Mouse (Mus musculus) lung, postnatal 0 days (tissue): Measurements from ENCODE around the gene Insc. TPM values are rescaled to one million over a fixed set of nuclear protein-coding genes. Genes with fewer than 3 reads are reported as not detected.

Experiments used
- ATAC-seq: fragments of 200-750 bp; cut with Nextera tagmentation; 2 replicates; pipeline ENCODE4 v1.8.0; 2017; ENCODE audit warnings: moderate library complexity
- DNase-seq: peaks from one replicate; pipeline ENCODE4 v3.0.0-alpha.2; 2016; ENCODE audit warnings: low spot score
- H3K27ac ChIP-seq: fragments of 300-500 bp; sonication (generic); 2 replicates; pipeline ENCODE4 v1.5.1; 2014; ENCODE audit warnings: antibody characterized with exemption, mild to moderate bottlenecking, low read length, mixed read lengths
- H3K27me3 ChIP-seq: fragments of 300-500 bp; sonication (generic); replicated peaks from 2 replicates; pipeline ENCODE4 v1.6.1; 2014; ENCODE audit warnings: low read length, mixed read lengths; ENCODE audit not compliant: insufficient read depth
- H3K36me3 ChIP-seq: fragments of 300-500 bp; sonication (generic); 2 replicates; pipeline ENCODE4 v1.6.1; 2014; ENCODE audit warnings: low read length, mixed read lengths; ENCODE audit not compliant: insufficient read depth
- H3K4me1 ChIP-seq: fragments of 300-500 bp; sonication (generic); 2 replicates; pipeline ENCODE4 v1.6.1; 2014; ENCODE audit warnings: antibody characterized with exemption, low read depth, low read length, mixed read lengths; ENCODE audit not compliant: insufficient read depth
- H3K4me2 ChIP-seq: fragments of 300-500 bp; sonication (generic); replicated peaks from 2 replicates; pipeline ENCODE4 v1.6.1; 2014; ENCODE audit warnings: low read depth, mild to moderate bottlenecking, low read length, moderate library complexity, mixed read lengths
- H3K4me3 ChIP-seq: fragments of 300-500 bp; sonication (generic); 2 replicates; pipeline ENCODE4 v1.5.1; 2014; ENCODE audit warnings: low read depth, low read length
- H3K9ac ChIP-seq: fragments of 300-500 bp; sonication (generic); replicated peaks from 2 replicates; pipeline ENCODE4 v1.6.1; 2014; ENCODE audit warnings: low read depth, mild to moderate bottlenecking
- H3K9me3 ChIP-seq: fragments of 300-500 bp; sonication (generic); 2 replicates; pipeline ENCODE4 v1.6.1; 2016; ENCODE audit warnings: low read length, mixed read lengths
- CTCF ChIP-seq: IDR thresholded peaks from 2 replicates; pipeline ENCODE4 v1.5.1; 2016; ENCODE audit warnings: antibody characterized with exemption, mild to moderate bottlenecking
- EP300 ChIP-seq: IDR thresholded peaks from 2 replicates; pipeline ENCODE4 v1.6.1; 2016; ENCODE audit warnings: antibody characterized with exemption, mild to moderate bottlenecking, control low read depth
- WGBS: fragments of 180-500 bp; shearing (Covaris S2); extraction: QIAGEN DNeasy Blood & Tissue Kit; methylation state at CpG from one replicate; pipeline ENCODE4 v1.1.7; 2014; 5-methylcytosine and 5-hydroxymethylcytosine counted together
- polyA plus RNA-seq: library from polyadenylated mRNA; unstranded; fragments of >200 nt; fragmentation: Nextera tagmentation; extraction: Ambion mirVana; gene quantifications from 2 replicates; pipeline ENCODE4 v1.2.1, GENCODE M21; 2015

Gene Insc
- polyA plus RNA-seq, 1 experiment from 2014 or later, result 0.66 TPM

DNA sequence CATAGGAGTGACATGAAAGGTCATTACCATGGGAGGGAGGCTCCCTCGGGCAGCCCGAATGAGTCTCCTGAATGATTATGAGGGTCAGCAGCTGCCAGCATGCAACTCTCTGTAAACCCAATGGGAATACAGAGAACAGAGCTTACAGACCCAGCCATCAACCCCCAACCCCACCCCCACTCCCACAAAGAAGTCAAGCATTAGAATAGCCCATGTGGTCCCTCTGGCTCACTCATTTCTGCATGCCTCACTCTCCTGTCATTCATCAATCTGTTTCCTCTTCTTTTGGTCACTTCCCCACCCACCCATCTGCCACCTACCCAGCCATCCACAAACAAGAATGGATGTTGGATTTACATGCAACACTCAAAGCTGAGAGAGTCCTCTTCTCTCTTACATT is 10.0 kb downstream of the Insc start:
- no peak for ATAC-seq
- Histone ChIP-seq H3K9me3 (no peaks in the 10 kb centered on the region), H3K27ac (no peak overlapping the region), H3K9ac (no peak overlapping the region), H3K27me3 (no peaks in the 10 kb centered on the region), H3K36me3 (no peaks in the 10 kb centered on the region), H3K4me1 (no peaks in the 10 kb centered on the region), H3K4me3 (no peak overlapping the region), H3K4me2 (no peak overlapping the region)
- TF ChIP-seq CTCF (no peak), EP300 (no peak)
- 77% methylated on average over 2 of the region's 2 CpGs for WGBS
- DNase-seq, result no peak

DNA sequence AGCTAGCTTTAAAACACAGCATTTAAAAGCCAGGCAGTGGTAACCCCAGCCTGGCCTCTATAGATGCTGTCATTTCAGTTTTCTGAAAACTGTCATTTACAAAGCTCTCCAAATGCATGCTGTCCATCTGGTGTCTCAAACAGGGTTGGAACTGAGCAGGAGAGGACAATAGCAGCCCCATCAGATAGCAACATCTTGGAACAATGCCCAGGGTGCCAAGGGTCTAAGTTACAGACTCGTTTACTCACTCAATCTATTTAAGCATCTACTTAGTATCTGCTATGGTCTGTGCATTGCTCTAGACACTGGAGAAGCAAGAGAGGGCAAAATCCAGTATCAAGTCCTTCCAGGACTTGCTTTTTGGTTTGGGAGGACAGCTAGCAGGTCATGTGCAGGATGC is 10.7 kb downstream of the Insc start:
- Histone ChIP-seq H3K4me3 (no peak overlapping the region), H3K36me3 (no peaks in the 10 kb centered on the region), H3K27me3 (no peaks in the 10 kb centered on the region), H3K4me1 (no peaks in the 10 kb centered on the region), H3K27ac (no peak overlapping the region), H3K9me3 (no peaks in the 10 kb centered on the region), H3K4me2 (no peak overlapping the region), H3K9ac (no peak overlapping the region)
- DNase-seq, result no peak
- ATAC-seq, result no peak
- 22% methylated on average over 1 of the region's 1 CpGs for WGBS
- TF ChIP-seq CTCF (no peak), EP300 (no peak)

DNA sequence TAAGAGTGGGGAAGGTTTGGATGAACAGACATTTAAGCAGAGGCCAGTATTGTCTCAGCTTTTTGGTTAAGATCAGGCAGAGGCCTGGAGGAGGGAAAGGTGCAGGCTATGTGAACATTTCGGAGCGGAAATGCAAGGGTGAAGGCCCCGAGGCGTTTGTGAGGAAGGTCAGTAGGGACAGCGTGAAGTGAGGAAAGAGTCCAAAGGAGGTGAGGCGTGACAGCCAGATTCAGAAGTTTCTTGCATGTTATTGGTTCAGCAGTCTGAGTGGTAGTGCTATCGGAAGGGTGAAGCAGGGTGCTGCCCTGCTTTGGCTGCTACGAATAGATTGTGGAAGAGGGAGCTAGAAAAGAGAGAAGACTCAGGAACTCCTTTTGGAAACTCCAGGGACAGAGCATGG is 11.1 kb downstream of the Insc start:
- WGBS, result 69% methylated on average over 8 of the region's 8 CpGs
- Histone ChIP-seq H3K27ac (no peak overlapping the region), H3K4me2 (no peak overlapping the region), H3K4me1 (no peaks in the 10 kb centered on the region), H3K36me3 (no peaks in the 10 kb centered on the region), H3K4me3 (no peak overlapping the region), H3K9me3 (no peaks in the 10 kb centered on the region), H3K9ac (no peak overlapping the region), H3K27me3 (no peaks in the 10 kb centered on the region)
- no peak for ATAC-seq
- TF ChIP-seq CTCF, result no peak
- TF ChIP-seq EP300, result no peak
- no peak for DNase-seq

DNA sequence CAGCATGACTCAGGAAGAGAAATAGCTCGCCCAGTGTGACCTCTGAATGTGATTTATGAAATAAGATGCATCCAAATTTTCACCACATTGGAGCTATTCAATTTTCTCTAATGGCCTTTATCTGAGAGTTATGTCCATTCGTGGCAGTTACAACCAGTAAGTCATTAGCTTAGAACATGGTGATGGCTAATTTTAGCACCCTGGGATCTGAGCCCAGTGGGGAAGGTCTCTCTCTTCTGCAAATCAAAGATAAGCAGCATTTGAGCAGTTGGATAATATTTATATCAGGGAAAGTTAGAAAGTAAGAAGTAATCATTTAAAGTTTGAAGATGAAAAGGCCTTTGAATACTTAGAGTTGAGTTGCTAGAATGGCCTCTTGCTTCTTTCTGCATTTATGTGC is 19.2 kb downstream of the Insc start:
- no peak for ATAC-seq
- Histone ChIP-seq H3K4me1 (no peaks in the 10 kb centered on the region), H3K4me2 (no peak overlapping the region), H3K4me3 (no peak overlapping the region), H3K9me3 (no peaks in the 10 kb centered on the region), H3K27ac (no peak overlapping the region), H3K36me3 (no peaks in the 10 kb centered on the region), H3K27me3 (no peaks in the 10 kb centered on the region), H3K9ac (no peak overlapping the region)
- 57% methylated on average over 2 of the region's 2 CpGs for WGBS
- TF ChIP-seq CTCF (no peak), EP300 (no peak)
- DNase-seq, result no peak

DNA sequence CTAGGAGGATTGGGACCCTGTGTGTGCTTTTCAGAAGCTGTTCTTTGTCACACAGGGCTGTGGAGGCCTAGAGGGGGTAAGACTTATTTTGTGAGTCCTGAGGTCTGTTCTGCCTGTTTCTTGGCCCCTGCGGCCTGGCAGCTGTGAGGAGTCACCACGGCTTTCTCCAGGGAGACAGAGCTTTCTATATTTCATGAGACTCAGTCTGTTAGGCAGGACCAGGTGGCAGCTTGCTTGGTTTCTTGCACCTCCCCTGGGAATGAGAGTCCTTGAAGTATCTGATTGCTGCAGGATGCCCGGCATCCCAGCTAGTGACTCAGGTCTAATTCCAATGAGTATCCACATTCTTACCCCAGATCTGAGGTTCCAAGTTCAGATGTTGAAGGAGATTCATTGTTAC is 21.8 kb downstream of the Insc start:
- TF ChIP-seq CTCF, result no peak
- no peak for TF ChIP-seq EP300
- Histone ChIP-seq H3K27ac (no peak overlapping the region), H3K4me1 (no peaks in the 10 kb centered on the region), H3K4me2 (no peak overlapping the region), H3K9me3 (no peaks in the 10 kb centered on the region), H3K9ac (no peak overlapping the region), H3K36me3 (no peaks in the 10 kb centered on the region), H3K4me3 (no peak overlapping the region), H3K27me3 (no peaks in the 10 kb centered on the region)
- ATAC-seq (no peak), DNase-seq (no peak)
- 80% methylated on average over 3 of the region's 3 CpGs for whole genome bisulfite sequencing

DNA sequence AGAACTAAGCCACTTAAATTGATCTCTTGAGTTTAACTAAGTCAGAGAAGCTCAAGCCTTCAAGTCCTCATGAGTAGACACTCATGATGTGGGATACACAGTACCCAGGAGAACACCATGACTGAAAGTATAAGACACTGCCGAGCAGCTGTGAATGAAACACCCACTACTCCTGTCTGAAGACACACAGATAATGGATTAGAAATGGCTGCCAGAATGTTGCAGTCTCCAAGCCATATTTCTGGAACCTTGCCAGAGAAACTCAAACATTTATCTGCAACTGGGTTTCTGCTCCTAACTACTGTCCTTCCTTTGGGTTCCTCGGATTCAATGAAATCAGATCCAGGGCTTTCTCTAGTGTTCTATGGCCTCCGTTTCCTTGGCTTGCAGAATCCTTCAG is 23.0 kb downstream of the Insc start:
- no peak for DNase-seq
- no peak overlapping the region for H3K4me2 ChIP-seq
- H3K4me1 ChIP-seq, result no peaks in the 10 kb centered on the region
- TF ChIP-seq CTCF (no peak), EP300 (no peak)
- no peaks in the 10 kb centered on the region for H3K36me3 ChIP-seq
- H3K9me3 ChIP-seq, result no peaks in the 10 kb centered on the region
- no peak overlapping the region for H3K27ac ChIP-seq
- no peak for ATAC-seq
- WGBS, result 64% methylated on average over 3 of the region's 3 CpGs
- H3K9ac ChIP-seq, result no peak overlapping the region
- no peak overlapping the region for H3K4me3 ChIP-seq
- H3K27me3 ChIP-seq, result no peaks in the 10 kb centered on the region

DNA sequence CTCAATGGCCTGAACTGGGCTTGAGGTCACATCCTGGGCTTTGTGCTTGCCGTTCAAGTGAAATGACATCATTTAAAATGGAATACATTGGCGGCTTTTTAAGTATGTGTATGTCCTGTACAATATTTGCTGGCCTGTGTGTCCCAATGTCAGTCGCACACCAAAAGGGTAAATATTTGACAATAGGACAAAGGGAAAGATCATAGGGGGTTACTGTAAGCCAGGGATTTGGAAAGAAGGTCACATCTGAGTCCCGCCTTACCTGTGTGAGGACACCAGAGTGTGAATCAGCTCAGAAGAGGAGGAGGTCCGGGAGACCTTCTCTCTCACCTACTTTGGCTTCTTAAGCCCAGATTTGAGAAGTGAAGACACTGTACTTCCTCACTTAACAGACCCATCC is 25.0 kb downstream of the Insc start:
- TF ChIP-seq CTCF (no peak), EP300 (no peak)
- 76% methylated on average over 5 of the region's 5 CpGs for WGBS

More for the DNA sequence above, 25.0 kb downstream of the Insc start:
- Histone ChIP-seq H3K4me3 (no peak overlapping the region), H3K27me3 (no peaks in the 10 kb centered on the region), H3K9ac (no peak overlapping the region), H3K4me1 (no peaks in the 10 kb centered on the region), H3K36me3 (no peaks in the 10 kb centered on the region), H3K27ac (no peak overlapping the region), H3K4me2 (no peak overlapping the region), H3K9me3 (no peaks in the 10 kb centered on the region)
- DNase-seq (no peak), ATAC-seq (no peak)
